Mouse (Mus musculus) brain, embryonic 14.5 days (tissue): ENCODE results near the gene Oxgr1.

ENCODE experiments used
- CTCF ChIP-seq: fragments of 200-500 bp; IDR thresholded peaks from 2 replicates; pipeline ENCODE4 v1.5.1; 2012; ENCODE audit warnings: inconsistent platforms, mild to moderate bottlenecking, moderate library complexity, borderline replicate concordance; ENCODE audit not compliant: insufficient read depth, insufficient read length; ENCODE audit errors: extremely low read depth
- POLR2A ChIP-seq: fragments of 200-500 bp; IDR thresholded peaks from 2 replicates; pipeline ENCODE4 v1.6.1; 2012; ENCODE audit warnings: mild to moderate bottlenecking, inconsistent platforms, borderline replicate concordance; ENCODE audit not compliant: poor library complexity, insufficient read depth, insufficient read length, severe bottlenecking; ENCODE audit errors: extremely low read depth

- TF ChIP-seq CTCF (no peak), POLR2A (no peak)
These were observed 47.6 kb upstream of the Oxgr1 start for GRCm38 (mm10) chr14:120089649-120090360.
